Mouse (Mus musculus): ENCODE measurements around the gene Zxdc. TPM values are rescaled to one million over a fixed set of nuclear protein-coding genes. Genes with fewer than 3 reads are reported as not detected.
A peak's percentile ranks its signal among the peaks of the same experiment; 100 is the strongest.

The Zxdc gene
- polyA plus RNA-seq, 1 experiment from 2014 or later: 15.8 TPM

- H3K4me2 ChIP-seq: no peak overlapping the region
- no peak overlapping the region for H3K9ac ChIP-seq
- H3K36me3 ChIP-seq (replicated peaks): peaks cover 30% of the 10 kb centered on the region
- no peaks in the 10 kb centered on the region for H3K27me3 ChIP-seq
- H3K4me1 ChIP-seq: no peaks in the 10 kb centered on the region
- 75% methylated on average over 3 of the region's 3 CpGs for WGBS
- H3K27ac ChIP-seq: no peak overlapping the region
- no peaks in the 10 kb centered on the region for H3K9me3 ChIP-seq
- no peak overlapping the region for H3K4me3 ChIP-seq (replicated peaks)
- no peak for ATAC-seq (ENCODE audit: low FRiP score)
Measured at GRCm38 (mm10) chr6:90393948-90394347, 24.7 kb downstream of the Zxdc start.

GRCm38 (mm10) chr6:90395751-90396150 lies 26.5 kb downstream of the Zxdc start:
- Histone ChIP-seq H3K4me3 (replicated peaks) (no peak overlapping the region), H3K4me1 (no peaks in the 10 kb centered on the region), H3K9me3 (no peaks in the 10 kb centered on the region), H3K36me3 (replicated peaks) (peaks cover 30% of the 10 kb centered on the region), H3K4me2 (no peak overlapping the region), H3K27me3 (no peaks in the 10 kb centered on the region), H3K9ac (no peak overlapping the region), H3K27ac (no peak overlapping the region)
- ATAC-seq (ENCODE audit: low FRiP score): no peak
- 85% methylated on average over 2 of the region's 2 CpGs for WGBS

- Histone ChIP-seq H3K4me3 (replicated peaks) (no peak overlapping the region), H3K36me3 (replicated peaks) (peaks cover 40% of the 10 kb centered on the region), H3K9ac (no peak overlapping the region), H3K4me2 (no peak overlapping the region), H3K9me3 (no peaks in the 10 kb centered on the region), H3K27ac (no peak overlapping the region), H3K4me1 (no peaks in the 10 kb centered on the region), H3K27me3 (no peaks in the 10 kb centered on the region)
- 93% methylated on average over 3 of the region's 3 CpGs for WGBS
- no peak for ATAC-seq (ENCODE audit: low FRiP score)
Measured at GRCm38 (mm10) chr6:90397291-90397690, 28.0 kb downstream of the Zxdc start.

GRCm38 (mm10) chr6:90408632-90409031 lies 39.3 kb downstream of the Zxdc start:
- no peak overlapping the region for H3K27ac ChIP-seq
- ATAC-seq (ENCODE audit: low FRiP score): no peak
- H3K9me3 ChIP-seq: no peaks in the 10 kb centered on the region
- no peak overlapping the region for H3K4me3 ChIP-seq (replicated peaks)
- no peak overlapping the region for H3K4me2 ChIP-seq
- H3K36me3 ChIP-seq (replicated peaks): peaks cover 6% of the 10 kb centered on the region
- no peak overlapping the region for H3K9ac ChIP-seq
- no peaks in the 10 kb centered on the region for H3K27me3 ChIP-seq
- H3K4me1 ChIP-seq: no peaks in the 10 kb centered on the region

GRCm38 (mm10) chr6:90410972-90411371 lies 41.7 kb downstream of the Zxdc start:
- Histone ChIP-seq H3K9me3 (no peaks in the 10 kb centered on the region), H3K36me3 (replicated peaks) (no peaks in the 10 kb centered on the region; the same call in 1 of the 2 replicates), H3K4me2 (no peak overlapping the region), H3K27me3 (no peaks in the 10 kb centered on the region), H3K4me1 (no peaks in the 10 kb centered on the region), H3K27ac (no peak overlapping the region), H3K4me3 (replicated peaks) (no peak overlapping the region), H3K9ac (no peak overlapping the region)
- WGBS: 77% methylated on average over 1 of the region's 1 CpGs
- ATAC-seq (ENCODE audit: low FRiP score): no peak

- Histone ChIP-seq H3K27me3 (no peaks in the 10 kb centered on the region), H3K4me1 (no peaks in the 10 kb centered on the region), H3K4me3 (replicated peaks) (no peak overlapping the region), H3K4me2 (no peak overlapping the region), H3K9me3 (no peaks in the 10 kb centered on the region), H3K36me3 (replicated peaks) (no peaks in the 10 kb centered on the region), H3K9ac (no peak overlapping the region), H3K27ac (no peak overlapping the region)
- WGBS: 90% methylated on average over 7 of the region's 7 CpGs
- no peak for ATAC-seq (ENCODE audit: low FRiP score)
Measured at GRCm38 (mm10) chr6:90411926-90412325, 42.6 kb downstream of the Zxdc start.

GRCm38 (mm10) chr6:90422565-90422964 lies 53.3 kb downstream of the Zxdc start:
- ATAC-seq (ENCODE audit: low FRiP score): peak; percentile 89
- H3K4me3 ChIP-seq (replicated peaks): peak overlapping the region; percentile 20
- H3K9me3 ChIP-seq: no peaks in the 10 kb centered on the region
- WGBS: 4% methylated on average over 14 of the region's 14 CpGs
- H3K4me2 ChIP-seq: peak overlapping the region; percentile 52
- H3K27me3 ChIP-seq: peaks cover 22% of the 10 kb centered on the region
- 0 out of 2 replicates have a peak overlapping the region, but pooled peaks have one; percentile 26 for H3K9ac ChIP-seq
- no peak overlapping the region for H3K27ac ChIP-seq
- peaks cover 6% of the 10 kb centered on the region for H3K4me1 ChIP-seq
- no peaks in the 10 kb centered on the region for H3K36me3 ChIP-seq (replicated peaks)

- WGBS: 82% methylated on average over 3 of the region's 3 CpGs
- Histone ChIP-seq H3K9me3 (no peaks in the 10 kb centered on the region), H3K4me3 (replicated peaks) (no peak overlapping the region), H3K36me3 (replicated peaks) (no peaks in the 10 kb centered on the region), H3K4me2 (no peak overlapping the region), H3K27me3 (peaks cover 27% of the 10 kb centered on the region), H3K9ac (no peak overlapping the region), H3K27ac (no peak overlapping the region), H3K4me1 (peaks cover 18% of the 10 kb centered on the region)
- no peak for ATAC-seq (ENCODE audit: low FRiP score)
Measured at GRCm38 (mm10) chr6:90425361-90425760, 56.1 kb downstream of the Zxdc start.

- no peak for ATAC-seq (ENCODE audit: low FRiP score)
- H3K36me3 ChIP-seq (replicated peaks): no peaks in the 10 kb centered on the region
- H3K4me2 ChIP-seq: no peak overlapping the region
- H3K27me3 ChIP-seq: peaks cover 27% of the 10 kb centered on the region
- no peak overlapping the region for H3K27ac ChIP-seq
- no peak overlapping the region for H3K9ac ChIP-seq
- WGBS: 84% methylated on average over 4 of the region's 4 CpGs
- peaks cover 18% of the 10 kb centered on the region for H3K4me1 ChIP-seq
- H3K9me3 ChIP-seq: no peaks in the 10 kb centered on the region
- H3K4me3 ChIP-seq (replicated peaks): no peak overlapping the region
Measured at GRCm38 (mm10) chr6:90426003-90426402, 56.7 kb downstream of the Zxdc start.

- Histone ChIP-seq H3K4me2 (peak within 1 kb of the TSS; percentile 64), H3K36me3 (replicated peaks) (no peaks in the 10 kb centered on the region), H3K4me3 (replicated peaks) (peak within 1 kb of the TSS; percentile 39), H3K27ac (peak within 1 kb of the TSS; percentile 6; the same call in 1 of the 2 replicates), H3K27me3 (peaks cover 24% of the 10 kb centered on the region), H3K4me1 (peaks cover 12% of the 10 kb centered on the region), H3K9me3 (no peaks in the 10 kb centered on the region), H3K9ac (peak within 1 kb of the TSS; percentile 56)
- ATAC-seq (ENCODE audit: low FRiP score): peak; percentile 89
- WGBS: 2% methylated on average over 31 of the region's 31 CpGs
Measured at GRCm38 (mm10) chr6:90428380-90428974, 59.2 kb downstream of the Zxdc start, which contains the start of gene Cfap100. Cfap100 (minus strand) TSS chr6:90428797.

GRCm38 (mm10) chr6:90429911-90430310 lies 60.6 kb downstream of the Zxdc start:
- ATAC-seq (ENCODE audit: low FRiP score): no peak
- H3K9ac ChIP-seq: no peak overlapping the region
- H3K4me1 ChIP-seq: peaks cover 12% of the 10 kb centered on the region
- H3K36me3 ChIP-seq (replicated peaks): no peaks in the 10 kb centered on the region
- H3K4me3 ChIP-seq (replicated peaks): no peak overlapping the region
- peaks cover 20% of the 10 kb centered on the region for H3K27me3 ChIP-seq
- no peaks in the 10 kb centered on the region for H3K9me3 ChIP-seq
- H3K4me2 ChIP-seq: no peak overlapping the region
- H3K27ac ChIP-seq: no peak overlapping the region
- 85% methylated on average over 14 of the region's 14 CpGs for WGBS

- H3K27ac ChIP-seq: no peak overlapping the region
- 83% methylated on average over 2 of the region's 2 CpGs for WGBS
- no peak overlapping the region for H3K4me3 ChIP-seq (replicated peaks)
- H3K9ac ChIP-seq: no peak overlapping the region
- H3K36me3 ChIP-seq (replicated peaks): no peaks in the 10 kb centered on the region
- H3K4me2 ChIP-seq: no peak overlapping the region
- no peaks in the 10 kb centered on the region for H3K9me3 ChIP-seq
- H3K27me3 ChIP-seq: peaks cover 16% of the 10 kb centered on the region
- peaks cover 15% of the 10 kb centered on the region for H3K4me1 ChIP-seq
- ATAC-seq (ENCODE audit: low FRiP score): no peak
Measured at GRCm38 (mm10) chr6:90431487-90431886, 62.2 kb downstream of the Zxdc start.

GRCm38 (mm10) chr6:90434687-90435086 lies 65.4 kb downstream of the Zxdc start:
- peak; percentile 33; the same call in 1 of the 2 replicates for ATAC-seq (ENCODE audit: low FRiP score)
- Histone ChIP-seq H3K9me3 (no peaks in the 10 kb centered on the region), H3K27ac (no peak overlapping the region), H3K27me3 (no peaks in the 10 kb centered on the region; the same call in 1 of the 2 replicates), H3K4me1 (peaks cover 3% of the 10 kb centered on the region), H3K4me3 (replicated peaks) (no peak overlapping the region), H3K36me3 (replicated peaks) (no peaks in the 10 kb centered on the region), H3K9ac (no peak overlapping the region), H3K4me2 (no peak overlapping the region)
- 70% methylated on average over 3 of the region's 3 CpGs for WGBS

Data from forebrain, embryonic 12.5 days (tissue).